Mouse (Mus musculus) CH12.LX (cell line): ENCODE measurements around the gene Pgpep1l.

ENCODE experiments used
- CTCF ChIP-seq, 2 experiments: IDR thresholded peaks in 1 of 2; conservative IDR thresholded peaks in 1 of 2; 2 replicates each; pipeline ENCODE4 v1.5.1; 2011 to 2012; ENCODE audit warnings: low read depth in 2 of 2, low read length in 2 of 2, improper control_type of control experiment in 1 of 2, inconsistent platforms in 1 of 2, mild to moderate bottlenecking in 1 of 2, moderate library complexity in 1 of 2
- ETS1 ChIP-seq: conservative IDR thresholded peaks from 2 replicates; pipeline ENCODE4 v1.6.1; 2012; ENCODE audit warnings: low read depth, mild to moderate bottlenecking, inconsistent platforms, low read length, improper control_type of control experiment, moderate library complexity
- MEF2A ChIP-seq: IDR thresholded peaks from 2 replicates; pipeline ENCODE4 v1.6.1; 2014; ENCODE audit warnings: low read depth, mild to moderate bottlenecking, inconsistent platforms, low read length, improper control_type of control experiment, borderline replicate concordance
- SMC3 ChIP-seq: IDR thresholded peaks from 2 replicates; pipeline ENCODE4 v1.6.1; 2011; ENCODE audit warnings: low read depth, low read length, improper control_type of control experiment

DNA sequence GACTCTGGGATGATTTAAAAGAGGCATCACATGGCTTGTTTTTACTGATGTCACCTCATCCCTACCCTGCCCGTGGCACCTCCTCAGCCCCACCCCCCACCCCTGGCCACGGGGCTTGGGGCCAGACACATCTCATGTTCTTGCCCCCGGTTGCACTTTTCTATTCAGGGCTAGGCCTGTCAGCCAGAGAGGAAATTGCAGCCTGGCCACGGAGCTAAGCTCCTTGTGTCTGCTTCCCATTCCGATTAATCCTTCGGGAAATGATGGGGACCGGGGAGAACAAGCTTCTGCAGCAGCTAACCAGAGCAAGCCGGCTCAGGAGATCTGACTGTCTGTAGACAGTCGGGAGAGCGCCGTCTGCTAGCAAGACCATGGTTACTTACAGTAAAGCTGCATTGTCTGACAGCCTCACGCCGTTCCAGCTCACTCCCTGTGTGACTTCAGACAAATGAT, 40.7 kb downstream of the Pgpep1l start:
- TF ChIP-seq SMC3 (no peak), CTCF (conservative IDR thresholded peaks at IDR 0.05 in 1 of 2, IDR thresholded peaks at IDR 0.05 in 1 of 2; ENCODE audit: low read depth in 2 of 2, low read length in 2 of 2) (no peak), MEF2A (no peak), ETS1 (no peak)
